Mouse (Mus musculus) limb, embryonic 13.5 days (tissue): ENCODE data around the gene Ebf3. TPM values are rescaled to one million over a fixed set of nuclear protein-coding genes. Genes with fewer than 3 reads are reported as not detected.

ENCODE experiments used
- ATAC-seq: fragments of 200-750 bp; cut with Nextera tagmentation; 2 replicates; pipeline ENCODE4 v1.8.0; 2017; ENCODE audit warnings: low read depth, moderate number of reproducible peaks, moderate TSS enrichment; ENCODE audit not compliant: low FRiP score
- H3K27ac ChIP-seq: fragments of 300-500 bp; sonication (generic); 2 replicates; pipeline ENCODE4 v1.5.1; 2015; ENCODE audit warnings: inconsistent platforms, mild to moderate bottlenecking, moderate library complexity
- H3K27me3 ChIP-seq: fragments of 300-500 bp; sonication (generic); 2 replicates; pipeline ENCODE4 v1.6.1; 2015; ENCODE audit warnings: mild to moderate bottlenecking, inconsistent platforms
- H3K36me3 ChIP-seq: fragments of 300-500 bp; sonication (generic); 2 replicates; pipeline ENCODE4 v1.6.1; 2015; ENCODE audit warnings: inconsistent platforms, mild to moderate bottlenecking, moderate library complexity
- H3K4me1 ChIP-seq: fragments of 300-500 bp; sonication (generic); 2 replicates; pipeline ENCODE4 v1.6.1; 2015; ENCODE audit warnings: inconsistent platforms
- H3K4me2 ChIP-seq: fragments of 300-500 bp; sonication (generic); replicated peaks from 2 replicates; pipeline ENCODE4 v1.6.1; 2015; ENCODE audit warnings: inconsistent platforms, mild to moderate bottlenecking, moderate library complexity
- H3K4me3 ChIP-seq: fragments of 300-500 bp; sonication (generic); 2 replicates; pipeline ENCODE4 v1.5.1; 2015; ENCODE audit warnings: moderate library complexity, mild to moderate bottlenecking, inconsistent platforms
- H3K9ac ChIP-seq: fragments of 300-500 bp; sonication (generic); 2 replicates; pipeline ENCODE4 v1.6.1; 2015; ENCODE audit warnings: mild to moderate bottlenecking, inconsistent platforms
- H3K9me3 ChIP-seq: fragments of 300-500 bp; sonication (generic); 2 replicates; pipeline ENCODE4 v1.6.1; 2016; ENCODE audit warnings: inconsistent platforms
- WGBS: fragments of 180-500 bp; shearing (Covaris S2); methylation state at CpG from one replicate; pipeline ENCODE4 v1.1.7; 2015; 5-methylcytosine and 5-hydroxymethylcytosine counted together
- polyA plus RNA-seq: library from polyadenylated mRNA; unstranded; fragments of >200 nt; fragmentation: Nextera tagmentation; extraction: Ambion mirVana; gene quantifications from 2 replicates; pipeline ENCODE4 v1.2.1, GENCODE M21; 2015

The Ebf3 gene
- polyA plus RNA-seq, 1 experiment from 2014 or later: 13.4 TPM

DNA sequence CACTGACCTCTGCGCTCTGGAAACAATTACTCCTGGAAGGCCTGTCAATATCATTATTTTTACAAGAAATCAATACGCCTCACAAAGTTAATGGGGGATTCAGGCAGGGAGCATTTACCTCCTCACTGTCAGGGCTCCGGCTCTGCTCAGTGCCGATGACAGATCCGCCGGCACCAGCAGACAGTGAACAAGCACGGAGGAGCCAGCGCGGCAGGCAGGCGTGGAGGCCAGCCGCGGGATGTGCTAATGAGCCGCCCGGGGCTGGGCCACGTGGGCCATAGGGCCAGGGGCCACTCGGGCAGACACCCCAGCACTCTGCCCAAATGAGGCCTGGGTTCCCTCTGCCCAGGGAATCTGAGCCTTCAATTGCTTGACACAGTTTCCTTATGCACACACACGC lies 47.7 kb downstream of the Ebf3 start:
- no peak overlapping the region for H3K27ac ChIP-seq
- 4% methylated on average over 17 of the region's 17 CpGs for WGBS
- H3K4me1 ChIP-seq: peaks cover 70% of the 10 kb centered on the region
- peak overlapping the region; percentile 3; the same call in 1 of the 2 replicates for H3K4me3 ChIP-seq
- peak overlapping the region; percentile 47 for H3K4me2 ChIP-seq
- no peaks in the 10 kb centered on the region for H3K9me3 ChIP-seq
- H3K36me3 ChIP-seq: no peaks in the 10 kb centered on the region; the same call in 1 of the 2 replicates
- ATAC-seq: no peak
- peaks cover 9% of the 10 kb centered on the region for H3K27me3 ChIP-seq
- H3K9ac ChIP-seq: peak overlapping the region; percentile 53

DNA sequence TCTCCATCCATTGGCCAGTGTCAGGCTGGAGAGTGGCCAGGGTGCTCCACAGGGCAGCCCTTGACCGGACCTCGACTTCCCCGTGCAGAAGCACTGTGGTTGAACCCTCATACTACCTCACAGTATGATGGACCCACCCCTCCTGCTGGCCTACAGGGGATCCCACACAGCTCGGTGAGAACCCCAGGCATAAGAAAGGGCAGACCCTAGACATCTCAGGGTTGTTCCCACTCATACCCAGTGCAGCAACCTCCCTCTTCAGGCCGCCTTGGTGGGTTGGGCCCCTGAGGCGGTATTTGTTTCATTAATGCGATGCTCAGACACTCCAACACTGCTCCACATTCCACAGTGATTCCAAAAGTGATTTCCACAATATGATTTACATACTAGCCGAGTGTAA lies 51.9 kb downstream of the Ebf3 start:
- no peak for ATAC-seq
- 89% methylated on average over 8 of the region's 8 CpGs for WGBS
- no peaks in the 10 kb centered on the region for H3K9me3 ChIP-seq

DNA sequence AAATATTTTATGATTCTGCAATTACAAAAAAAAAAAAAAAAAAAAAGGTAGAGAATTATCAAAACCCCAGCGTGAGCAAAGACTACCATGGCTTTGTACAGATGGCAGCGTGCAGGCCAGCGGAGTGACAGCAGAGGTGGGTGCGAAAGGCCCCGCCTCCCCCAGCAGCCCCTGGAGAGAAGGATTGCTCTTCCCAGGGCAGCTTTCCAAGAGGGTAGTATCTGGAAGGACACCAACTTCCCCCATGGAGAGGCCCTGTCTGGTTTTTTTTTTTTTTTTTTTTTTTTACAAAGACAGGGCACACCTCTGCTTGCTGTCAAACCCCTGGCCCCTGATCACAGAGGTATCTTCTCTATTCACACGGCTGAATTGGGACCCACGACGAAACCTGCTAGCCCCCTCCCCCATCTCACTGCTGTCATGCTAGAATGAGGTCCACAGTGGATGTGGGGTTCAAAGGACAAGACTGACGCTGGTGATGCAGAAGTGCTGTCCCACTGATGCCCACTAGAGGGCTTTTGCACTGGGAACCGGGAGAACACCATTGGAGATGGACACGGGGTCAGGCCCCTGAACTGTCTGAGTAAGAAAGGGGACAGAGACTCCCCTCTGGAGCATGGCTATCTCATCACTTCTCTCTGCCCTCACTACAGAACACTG lies 67.9 kb downstream of the Ebf3 start:
- peaks cover 22% of the 10 kb centered on the region; the same call in 1 of the 2 replicates for H3K27me3 ChIP-seq
- no peak overlapping the region for H3K4me2 ChIP-seq
- no peak overlapping the region for H3K27ac ChIP-seq
- peaks cover under 1% of the 10 kb centered on the region for H3K36me3 ChIP-seq
- H3K9ac ChIP-seq: no peak overlapping the region
- 47% methylated on average over 11 of the region's 11 CpGs for WGBS
- no peaks in the 10 kb centered on the region for H3K9me3 ChIP-seq
- H3K4me1 ChIP-seq: peaks cover 80% of the 10 kb centered on the region
- H3K4me3 ChIP-seq: no peak overlapping the region
- ATAC-seq: no peak

More for the DNA sequence above, 51.9 kb downstream of the Ebf3 start:
- no peak overlapping the region for H3K4me3 ChIP-seq
- H3K4me1 ChIP-seq: peaks cover 56% of the 10 kb centered on the region
- no peak overlapping the region for H3K27ac ChIP-seq
- peaks cover 18% of the 10 kb centered on the region; the same call in 1 of the 2 replicates for H3K27me3 ChIP-seq
- H3K4me2 ChIP-seq: no peak overlapping the region
- H3K9ac ChIP-seq: no peak overlapping the region
- no peaks in the 10 kb centered on the region for H3K36me3 ChIP-seq

- H3K9me3 ChIP-seq: no peaks in the 10 kb centered on the region
- H3K9ac ChIP-seq: no peak overlapping the region
- no peak overlapping the region for H3K4me3 ChIP-seq
- peaks cover 31% of the 10 kb centered on the region for H3K27me3 ChIP-seq
- peaks cover 86% of the 10 kb centered on the region for H3K4me1 ChIP-seq
- 58% methylated on average over 7 of the region's 7 CpGs for WGBS
- H3K4me2 ChIP-seq: no peak overlapping the region
- H3K36me3 ChIP-seq: peaks cover 4% of the 10 kb centered on the region
- no peak for ATAC-seq
- H3K27ac ChIP-seq: no peak overlapping the region
Measured at GRCm38 (mm10) chr7:137244839-137245238, 69.4 kb downstream of the Ebf3 start.

DNA sequence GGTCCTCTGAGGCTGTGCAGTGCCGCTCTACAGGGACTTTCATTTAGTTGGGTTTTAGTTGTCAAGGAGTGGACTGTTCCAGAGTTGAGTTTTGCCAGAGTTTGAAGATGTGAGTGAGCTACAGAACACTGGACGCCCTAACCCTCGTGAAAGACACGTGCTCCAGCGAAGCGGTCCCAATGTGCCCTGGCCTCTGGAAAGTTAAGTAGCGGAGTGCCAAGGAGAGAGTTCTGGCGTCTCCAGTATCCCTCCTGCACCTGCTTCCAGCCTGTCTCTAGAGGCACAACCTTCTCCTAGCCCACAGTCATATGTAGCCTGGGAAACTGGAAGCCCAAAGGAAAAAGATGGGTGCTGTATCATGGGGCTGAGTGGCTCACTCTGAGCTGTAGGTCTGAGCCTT lies 73.8 kb downstream of the Ebf3 start:
- no peak for ATAC-seq
- Histone ChIP-seq H3K4me3 (no peak overlapping the region), H3K27me3 (peaks cover 28% of the 10 kb centered on the region), H3K4me2 (no peak overlapping the region), H3K27ac (no peak overlapping the region), H3K9ac (no peak overlapping the region), H3K36me3 (peaks cover 10% of the 10 kb centered on the region), H3K4me1 (peaks cover 84% of the 10 kb centered on the region), H3K9me3 (no peaks in the 10 kb centered on the region)
- WGBS: 60% methylated on average over 8 of the region's 8 CpGs

DNA sequence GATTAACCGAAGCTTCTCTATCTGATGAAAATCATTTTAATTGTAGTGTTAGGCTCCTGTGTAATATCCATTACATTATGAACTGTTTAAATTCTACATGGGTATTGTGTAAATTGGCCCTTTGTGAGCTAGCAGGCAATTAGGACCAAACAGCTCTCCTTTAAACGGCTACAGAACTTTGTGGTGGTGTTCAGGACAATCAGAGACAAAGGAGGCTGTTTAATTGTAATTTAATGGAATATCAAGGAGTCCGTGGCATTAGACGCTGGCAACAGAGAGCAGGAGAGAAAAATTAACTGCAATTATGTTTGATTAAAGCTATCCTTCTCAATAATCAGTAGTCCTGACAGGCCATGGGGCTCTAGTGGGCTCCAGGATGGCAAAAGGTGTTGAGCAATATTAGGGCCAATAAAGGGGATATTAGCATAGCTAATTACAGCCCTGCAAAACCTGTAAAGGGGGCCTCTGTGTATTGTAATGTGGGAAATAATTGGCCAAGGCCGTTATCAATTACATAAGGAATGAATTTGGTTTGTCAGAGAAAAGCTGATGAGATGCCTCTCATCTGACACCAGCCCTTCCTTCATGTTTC lies 74.6 kb downstream of the Ebf3 start:
- peaks cover 19% of the 10 kb centered on the region for H3K36me3 ChIP-seq
- H3K4me3 ChIP-seq: no peak overlapping the region
- 39% methylated on average over 5 of the region's 5 CpGs for WGBS
- no peak overlapping the region for H3K4me2 ChIP-seq
- peaks cover 28% of the 10 kb centered on the region for H3K27me3 ChIP-seq
- H3K27ac ChIP-seq: no peak overlapping the region
- H3K4me1 ChIP-seq: peaks cover 76% of the 10 kb centered on the region
- ATAC-seq: no peak
- H3K9ac ChIP-seq: no peak overlapping the region
- no peaks in the 10 kb centered on the region for H3K9me3 ChIP-seq

- H3K9ac ChIP-seq: no peak overlapping the region
- 25% methylated on average over 12 of the region's 12 CpGs for WGBS
- H3K27ac ChIP-seq: no peak overlapping the region
- peaks cover 53% of the 10 kb centered on the region for H3K4me1 ChIP-seq
- H3K9me3 ChIP-seq: no peaks in the 10 kb centered on the region
- peaks cover 26% of the 10 kb centered on the region for H3K36me3 ChIP-seq
- no peak for ATAC-seq
- no peak overlapping the region for H3K4me3 ChIP-seq
- H3K4me2 ChIP-seq: 0 out of 2 replicates have a peak overlapping the region, but pooled peaks have one; percentile 1
- H3K27me3 ChIP-seq: peaks cover 21% of the 10 kb centered on the region
Measured at GRCm38 (mm10) chr7:137237419-137237818, 76.8 kb downstream of the Ebf3 start.

- H3K4me1 ChIP-seq: peaks cover 62% of the 10 kb centered on the region
- no peak for ATAC-seq
Measured at GRCm38 (mm10) chr7:137223823-137224222, 90.4 kb downstream of the Ebf3 start.

DNA sequence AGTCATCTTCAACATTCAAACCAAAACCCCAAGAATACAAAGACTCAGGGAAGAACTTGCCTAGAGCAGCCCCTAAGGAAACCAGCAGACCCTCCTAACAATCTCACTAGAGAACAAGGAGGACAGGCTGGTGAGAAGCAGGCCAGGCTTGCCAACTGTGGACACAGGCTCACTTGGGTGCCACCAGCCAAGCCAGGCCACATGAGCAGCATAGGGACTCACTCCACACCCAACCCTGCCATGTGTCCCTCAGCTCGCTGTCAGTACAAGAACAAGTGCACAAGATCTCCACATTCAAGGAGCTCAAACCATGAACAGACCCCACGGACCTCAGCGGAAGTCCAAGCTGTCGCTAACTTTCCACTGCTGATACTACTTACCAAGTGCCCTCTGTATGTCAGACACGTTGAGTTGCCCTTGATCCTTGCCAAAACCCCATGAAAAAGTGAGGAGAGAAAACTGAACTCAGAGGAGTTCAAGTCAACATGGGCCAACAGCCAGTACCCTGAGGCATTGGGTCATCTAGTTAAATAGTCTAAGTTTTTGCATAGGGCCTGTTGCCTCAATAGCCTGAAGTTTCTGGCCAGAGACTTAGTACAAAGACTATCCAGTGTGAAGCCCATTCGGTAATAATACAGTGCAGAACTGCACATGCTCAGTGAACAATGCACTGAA lies 91.3 kb downstream of the Ebf3 start:
- H3K9me3 ChIP-seq: no peaks in the 10 kb centered on the region
- H3K9ac ChIP-seq: no peak overlapping the region
- H3K4me2 ChIP-seq: no peak overlapping the region
- H3K4me1 ChIP-seq: peaks cover 54% of the 10 kb centered on the region
- no peak overlapping the region for H3K27ac ChIP-seq
- ATAC-seq: no peak
- H3K36me3 ChIP-seq: peaks cover 68% of the 10 kb centered on the region
- 0 out of 2 replicates have a peak, but pooled peaks cover 4% of the 10 kb centered on the region for H3K27me3 ChIP-seq
- no peak overlapping the region for H3K4me3 ChIP-seq
- 90% methylated on average over 6 of the region's 6 CpGs for WGBS

More at GRCm38 (mm10) chr7:137223823-137224222, 90.4 kb downstream of the Ebf3 start:
- no peak overlapping the region for H3K9ac ChIP-seq
- peaks cover 65% of the 10 kb centered on the region for H3K36me3 ChIP-seq
- 0 out of 2 replicates have a peak, but pooled peaks cover 4% of the 10 kb centered on the region for H3K27me3 ChIP-seq
- H3K9me3 ChIP-seq: no peaks in the 10 kb centered on the region
- H3K4me2 ChIP-seq: no peak overlapping the region
- H3K4me3 ChIP-seq: no peak overlapping the region
- WGBS: 89% methylated on average over 3 of the region's 3 CpGs
- no peak overlapping the region for H3K27ac ChIP-seq

- H3K27me3 ChIP-seq: 0 out of 2 replicates have a peak, but pooled peaks cover 4% of the 10 kb centered on the region
- H3K4me3 ChIP-seq: no peak overlapping the region
- peaks cover 47% of the 10 kb centered on the region for H3K4me1 ChIP-seq
- 0 out of 2 replicates have a peak overlapping the region, but pooled peaks have one; percentile 28 for H3K27ac ChIP-seq
- no peaks in the 10 kb centered on the region for H3K9me3 ChIP-seq
- H3K9ac ChIP-seq: no peak overlapping the region
- peaks cover 66% of the 10 kb centered on the region for H3K36me3 ChIP-seq
- peak; percentile 71 for ATAC-seq
- WGBS: 16% methylated on average over 6 of the region's 6 CpGs
- peak overlapping the region; percentile 34 for H3K4me2 ChIP-seq
Measured at GRCm38 (mm10) chr7:137221599-137221998, 92.6 kb downstream of the Ebf3 start.

DNA sequence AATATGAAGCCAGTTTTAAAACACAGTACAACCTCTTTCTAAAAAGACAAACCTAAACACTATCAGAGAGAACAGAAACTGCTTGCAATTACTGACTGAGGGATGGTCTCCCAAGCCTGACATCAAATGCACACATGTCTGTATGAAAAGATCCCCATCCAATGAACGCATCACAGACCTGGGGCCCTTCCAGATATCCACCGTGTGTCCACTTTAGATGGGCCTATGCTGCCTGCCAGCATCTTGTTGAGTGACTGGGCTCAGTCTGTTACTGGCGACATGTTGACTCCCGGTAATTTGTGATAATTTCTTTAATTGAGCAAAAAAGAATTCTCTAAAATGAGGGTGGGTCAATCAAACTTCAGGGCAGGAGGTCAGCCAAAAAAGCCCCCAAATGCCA lies 93.8 kb downstream of the Ebf3 start:
- ATAC-seq: no peak
- Histone ChIP-seq H3K36me3 (peaks cover 60% of the 10 kb centered on the region), H3K4me1 (peaks cover 37% of the 10 kb centered on the region)

DNA sequence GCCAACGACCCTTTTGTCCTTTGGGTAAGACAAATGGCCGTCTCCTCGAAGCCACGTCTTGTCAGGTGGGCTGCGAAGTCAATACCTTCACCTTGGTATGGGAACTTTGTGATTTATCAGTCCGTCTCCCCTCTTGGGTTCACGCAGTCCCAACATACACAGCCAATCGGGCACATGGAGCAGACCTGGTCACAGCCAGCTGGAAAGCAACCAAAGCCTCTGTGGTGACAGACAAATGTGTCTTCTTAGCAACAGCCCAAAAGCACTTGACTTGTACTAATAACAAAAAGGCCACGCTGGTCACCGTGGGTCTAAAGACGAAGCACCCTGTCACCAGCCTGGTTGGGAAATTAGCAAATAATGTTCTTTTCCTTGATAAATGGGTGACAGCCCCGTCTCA lies 95.5 kb downstream of the Ebf3 start:
- peaks cover 52% of the 10 kb centered on the region for H3K36me3 ChIP-seq
- 0 out of 2 replicates have a peak, but pooled peaks cover 4% of the 10 kb centered on the region for H3K27me3 ChIP-seq
- ATAC-seq: no peak
- peaks cover 31% of the 10 kb centered on the region for H3K4me1 ChIP-seq
- 86% methylated on average over 12 of the region's 12 CpGs for WGBS
- no peaks in the 10 kb centered on the region for H3K9me3 ChIP-seq
- H3K9ac ChIP-seq: no peak overlapping the region
- H3K4me3 ChIP-seq: no peak overlapping the region
- no peak overlapping the region for H3K27ac ChIP-seq
- H3K4me2 ChIP-seq: no peak overlapping the region

More for the DNA sequence above, 93.8 kb downstream of the Ebf3 start:
- Histone ChIP-seq H3K27me3 (0 out of 2 replicates have a peak, but pooled peaks cover 4% of the 10 kb centered on the region), H3K4me2 (no peak overlapping the region), H3K27ac (no peak overlapping the region), H3K9ac (no peak overlapping the region), H3K9me3 (no peaks in the 10 kb centered on the region), H3K4me3 (no peak overlapping the region)
- 75% methylated on average over 4 of the region's 4 CpGs for WGBS
